In genomic region chrX:72330323-72330722, GRCm38 (mm10) we compare ENCODE assay signal across 11 mouse cellular contexts. TPM values are rescaled to one million over a fixed set of nuclear protein-coding genes. Genes with fewer than 3 reads are reported as not detected.
DNase-seq lines count a peak whose midpoint lies in the region; ATAC-seq lines count a peak whose summit lies in the region.
"Had no signal": no experiment of that assay in that cellular context is flagged by ENCODE, and none has a peak within 500 bp of the region (broad histone marks: within the 10 kb centered on the region; RNA-seq: fewer than 3 reads in every experiment).

No protein-coding gene starts in this region.

- no peak overlapping the region for H3K4me2 ChIP-seq in heart, embryonic 15.5 days
- no peak overlapping the region for H3K4me2 ChIP-seq in intestine, embryonic 16.5 days (ENCODE audit: low read depth, low read length)
- H3K4me2 ChIP-seq: embryonic facial prominence, embryonic 13.5 days; heart, embryonic 13.5 days had no signal

- 6% methylated on average over 1 of the region's 1 CpGs for WGBS in heart, embryonic 15.5 days
- WGBS in intestine, embryonic 16.5 days, result 20% methylated on average over 1 of the region's 1 CpGs

- H3K27ac ChIP-seq in heart, embryonic 15.5 days, result no peak overlapping the region
- H3K27ac ChIP-seq in intestine, embryonic 16.5 days (ENCODE audit: low read length), result no peak overlapping the region
- H3K27ac ChIP-seq: embryonic facial prominence, embryonic 13.5 days; heart, embryonic 13.5 days had no signal

- DNase-seq in adrenal gland, postnatal 25 days, result peak; percentile 10
- no peak for DNase-seq in adrenal gland, adult 8-10 months
- DNase-seq in urinary bladder, postnatal 14 days (ENCODE audit: low spot score), result peak; percentile 4
- DNase-seq in urinary bladder, postnatal 25 days (ENCODE audit: low spot score), result no peak
- no peak for DNase-seq in kidney, adult 18-20 months

- peak; percentile 47; the same call in 1 of the 2 replicates for ATAC-seq in heart, embryonic 15.5 days (replicated peaks; ENCODE audit: insufficient number of reproducible peaks, insufficient read depth, low FRiP score, low read depth)
- ATAC-seq in granulocyte monocyte progenitor cell, adult 5-6 weeks (replicated peaks; ENCODE audit: poor library complexity, severe bottlenecking), result no peak
- no peak for ATAC-seq in intestine, embryonic 16.5 days

- H3K9ac ChIP-seq in heart, embryonic 15.5 days, result no peak overlapping the region
- no peak overlapping the region for H3K9ac ChIP-seq in intestine, embryonic 16.5 days (ENCODE audit: low read depth, low read length)
- H3K9ac ChIP-seq: embryonic facial prominence, embryonic 13.5 days; heart, embryonic 13.5 days had no signal

- H3K4me3 ChIP-seq in heart, embryonic 15.5 days, result no peak overlapping the region
- no peak overlapping the region for H3K4me3 ChIP-seq in intestine, embryonic 16.5 days (ENCODE audit: low read length)
- H3K4me3 ChIP-seq: embryonic facial prominence, embryonic 13.5 days; heart, embryonic 13.5 days had no signal

- no peaks in the 10 kb centered on the region; the same call in 1 of the 2 replicates for H3K4me1 ChIP-seq in heart, embryonic 15.5 days (replicated peaks)
- H3K4me1 ChIP-seq in intestine, embryonic 16.5 days (ENCODE audit: control insufficient read depth, insufficient read depth, low read length), result no peaks in the 10 kb centered on the region
- H3K4me1 ChIP-seq: embryonic facial prominence, embryonic 13.5 days had no signal

- no peaks in the 10 kb centered on the region for H3K9me3 ChIP-seq in heart, embryonic 15.5 days (replicated peaks)
- H3K9me3 ChIP-seq in intestine, embryonic 16.5 days (ENCODE audit: control insufficient read depth, low read length), result no peaks in the 10 kb centered on the region
- H3K9me3 ChIP-seq: embryonic facial prominence, embryonic 13.5 days; heart, embryonic 13.5 days had no signal

- H3K27me3 ChIP-seq in heart, embryonic 15.5 days, result no peaks in the 10 kb centered on the region
- no peaks in the 10 kb centered on the region for H3K27me3 ChIP-seq in intestine, embryonic 16.5 days (replicated peaks; ENCODE audit: control insufficient read depth, insufficient read depth, low read length)
- H3K27me3 ChIP-seq: embryonic facial prominence, embryonic 13.5 days; heart, embryonic 13.5 days had no signal

- no peaks in the 10 kb centered on the region for H3K36me3 ChIP-seq in heart, embryonic 15.5 days
- no peaks in the 10 kb centered on the region for H3K36me3 ChIP-seq in intestine, embryonic 16.5 days (ENCODE audit: control insufficient read depth, insufficient read depth, low read length)
- H3K36me3 ChIP-seq: embryonic facial prominence, embryonic 13.5 days; heart, embryonic 13.5 days had no signal

RNA-seq across cellular contexts. Expression of gene Gabre, which starts 55.7 kb away (rescaled TPM):
- total RNA-seq in adrenal gland, postnatal 25 days (2021), result 1.4 and 3.9 TPM in 2 replicates
- total RNA-seq in adrenal gland, adult 8-10 months (2022), result 1 to 10 TPM in 3 of 4 experiments, under 1 TPM in 1; 0.75 to 2.8 (median 2.1) TPM
- 2.0 and 2.9 TPM in 2 replicates for polyA plus RNA-seq in heart, embryonic 15.5 days (2015; fragmentation: Nextera tagmentation; extraction: Ambion mirVana)
- 0.21 TPM in 1 of 2 replicates, not detected in the other for total RNA-seq in granulocyte monocyte progenitor cell, adult 5-6 weeks (2014; fragmentation: Nextera tagmentation)
- not detected in 2 replicates for total RNA-seq in granulocyte monocyte progenitor cell, adult 5-6 weeks (2017)
- polyA plus RNA-seq in intestine, embryonic 16.5 days (2015; fragmentation: Nextera tagmentation; extraction: Ambion mirVana), result 1.1 and 1.2 TPM in 2 replicates

RNA-seq across cellular contexts. Expression of gene Magea10, which starts 56.3 kb away (rescaled TPM):
- not detected in 2 replicates for total RNA-seq in adrenal gland, postnatal 25 days (2021)
- not detected for total RNA-seq in adrenal gland, adult 8-10 months (2022)
- not detected in 2 replicates for polyA plus RNA-seq in heart, embryonic 15.5 days (2015; fragmentation: Nextera tagmentation; extraction: Ambion mirVana)
- total RNA-seq in granulocyte monocyte progenitor cell, adult 5-6 weeks (2014; fragmentation: Nextera tagmentation), result not detected in 2 replicates
- total RNA-seq in granulocyte monocyte progenitor cell, adult 5-6 weeks (2017), result not detected in 2 replicates
- polyA plus RNA-seq in intestine, embryonic 16.5 days (2015; fragmentation: Nextera tagmentation; extraction: Ambion mirVana), result not detected in 2 replicates
- total RNA-seq: adrenal gland, postnatal 36 days had no signal
- polyA plus RNA-seq: embryonic facial prominence, embryonic 13.5 days; heart, embryonic 13.5 days had no signal

Comparison
In these comparisons a context has a peak if more than half of its experiments do, and no peak if none do; other contexts are left out.
1. DNase-seq: peak in adrenal gland, postnatal 25 days (single experiment) and urinary bladder, postnatal 14 days (single experiment); none in adrenal gland, adult 8-10 months (single experiment), urinary bladder, postnatal 25 days (single experiment) and kidney, adult 18-20 months (single experiment).